Mouse (Mus musculus) embryonic facial prominence, embryonic 15.5 days (tissue): Measurements from ENCODE around the gene Slc29a2. TPM values are rescaled to one million over a fixed set of nuclear protein-coding genes. Genes with fewer than 3 reads are reported as not detected.

ENCODE experiments used
- ATAC-seq: fragments of 200-750 bp; cut with Nextera tagmentation; 2 replicates; pipeline ENCODE4 v1.8.0; 2017; ENCODE audit warnings: low read depth, moderate TSS enrichment; ENCODE audit not compliant: insufficient number of reproducible peaks, low FRiP score, low TSS enrichment
- H3K27ac ChIP-seq: fragments of 300-500 bp; sonication (generic); replicated peaks from 2 replicates; pipeline ENCODE4 v1.5.1; 2015; ENCODE audit warnings: mild to moderate bottlenecking, inconsistent platforms
- H3K27me3 ChIP-seq: fragments of 300-500 bp; sonication (generic); 2 replicates; pipeline ENCODE4 v1.6.1; 2015; ENCODE audit warnings: inconsistent platforms
- H3K36me3 ChIP-seq: fragments of 300-500 bp; sonication (generic); 2 replicates; pipeline ENCODE4 v1.6.1; 2015; ENCODE audit warnings: mild to moderate bottlenecking, inconsistent platforms
- H3K4me1 ChIP-seq: fragments of 300-500 bp; sonication (generic); 2 replicates; pipeline ENCODE4 v1.6.1; 2015; ENCODE audit warnings: inconsistent platforms
- H3K4me2 ChIP-seq: fragments of 300-500 bp; sonication (generic); replicated peaks from 2 replicates; pipeline ENCODE4 v1.6.1; 2015; ENCODE audit warnings: mild to moderate bottlenecking, inconsistent platforms
- H3K4me3 ChIP-seq: fragments of 300-500 bp; sonication (generic); replicated peaks from 2 replicates; pipeline ENCODE4 v1.5.1; 2015; ENCODE audit warnings: mild to moderate bottlenecking, inconsistent platforms
- H3K9ac ChIP-seq: fragments of 300-500 bp; sonication (generic); 2 replicates; pipeline ENCODE4 v1.6.1; 2015; ENCODE audit warnings: inconsistent platforms
- H3K9me3 ChIP-seq: fragments of 300-500 bp; sonication (generic); replicated peaks from 2 replicates; pipeline ENCODE4 v1.6.1; 2016; ENCODE audit warnings: inconsistent platforms
- WGBS: fragments of 180-500 bp; shearing (Covaris S2); methylation state at CpG from one replicate; pipeline ENCODE4 v1.1.7; 2015; 5-methylcytosine and 5-hydroxymethylcytosine counted together
- polyA plus RNA-seq: library from polyadenylated mRNA; unstranded; fragments of >200 nt; fragmentation: Nextera tagmentation; extraction: Ambion mirVana; gene quantifications from 2 replicates; pipeline ENCODE4 v1.2.1, GENCODE M21; 2015

Gene Slc29a2
- polyA plus RNA-seq, 1 experiment from 2014 or later: 4.9 TPM

DNA sequence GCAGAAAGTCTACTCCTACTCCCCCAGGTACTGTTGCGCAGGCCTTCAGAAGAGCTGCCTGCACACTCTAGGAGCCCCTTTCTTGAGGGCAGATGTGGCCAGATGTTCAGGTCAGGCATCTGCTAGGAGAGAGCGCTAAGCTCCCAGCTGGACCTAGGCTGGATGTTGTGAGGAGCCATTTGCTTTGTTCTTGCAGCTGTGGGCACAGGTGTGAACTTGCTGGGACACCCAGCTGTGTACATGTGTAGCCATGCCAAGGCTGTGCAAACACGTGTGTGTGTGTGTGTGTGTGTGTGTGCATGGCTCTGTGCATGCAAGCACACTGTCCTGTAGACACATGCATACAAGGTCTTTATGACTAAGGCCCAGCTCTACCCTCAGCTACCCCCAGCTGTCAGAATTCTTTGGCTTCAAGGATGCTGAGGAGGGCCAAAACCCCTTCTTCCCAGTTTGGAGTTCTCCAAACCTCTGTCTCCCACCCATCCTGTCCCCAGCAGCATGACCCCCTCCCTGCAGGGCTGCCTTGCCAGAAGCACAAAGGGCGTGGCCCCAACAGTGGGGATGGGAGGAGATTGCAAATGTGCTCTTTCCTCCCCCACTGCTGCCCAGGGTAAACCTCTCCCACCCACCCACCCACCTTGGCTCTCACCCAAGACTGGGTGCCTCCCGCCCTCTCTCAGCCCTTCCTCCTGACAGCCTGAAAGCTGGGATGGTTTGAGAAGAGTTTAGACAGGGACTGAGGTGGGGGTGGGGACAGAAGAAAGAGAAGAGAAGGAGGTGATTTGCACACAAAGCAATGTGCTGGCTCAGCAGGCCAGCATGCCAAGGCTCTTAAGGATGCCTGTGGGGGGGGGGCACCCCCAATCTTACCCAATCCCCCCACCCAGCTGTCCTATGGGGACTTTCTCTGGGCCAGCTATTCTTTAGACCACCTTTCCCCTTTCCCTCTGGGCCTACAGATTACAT, 37.0 kb downstream of the Slc29a2 start:
- Histone ChIP-seq H3K4me2 (no peak overlapping the region; the same call in 1 of the 2 replicates), H3K4me3 (no peak overlapping the region), H3K4me1 (peaks cover 65% of the 10 kb centered on the region), H3K27me3 (no peaks in the 10 kb centered on the region), H3K9me3 (no peaks in the 10 kb centered on the region), H3K9ac (no peak overlapping the region), H3K36me3 (no peaks in the 10 kb centered on the region), H3K27ac (peak overlapping the region; percentile 81)
- ATAC-seq: peak; percentile 45; the same call in 1 of the 2 replicates
- WGBS: 38% methylated on average over 5 of the region's 5 CpGs

DNA sequence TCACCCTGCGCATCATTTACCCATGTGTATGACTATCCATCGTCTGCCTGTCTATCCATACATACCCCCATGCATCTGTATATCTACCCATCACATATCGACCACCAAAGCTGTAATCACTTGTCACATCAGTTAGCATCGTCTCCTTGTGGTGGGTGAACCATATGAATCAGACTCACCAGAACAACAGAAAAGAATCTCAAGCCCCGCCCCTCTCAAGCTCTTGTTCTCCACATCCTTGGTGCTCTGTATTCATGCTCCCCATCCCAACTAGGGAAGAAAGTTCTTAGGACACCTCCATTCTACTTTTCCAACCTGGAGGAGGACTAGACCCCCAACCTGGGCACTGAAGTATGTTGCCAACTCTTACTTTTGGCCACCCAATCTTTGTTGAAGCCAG, 38.4 kb downstream of the Slc29a2 start:
- ATAC-seq: no peak
- WGBS: 81% methylated on average over 5 of the region's 5 CpGs

DNA sequence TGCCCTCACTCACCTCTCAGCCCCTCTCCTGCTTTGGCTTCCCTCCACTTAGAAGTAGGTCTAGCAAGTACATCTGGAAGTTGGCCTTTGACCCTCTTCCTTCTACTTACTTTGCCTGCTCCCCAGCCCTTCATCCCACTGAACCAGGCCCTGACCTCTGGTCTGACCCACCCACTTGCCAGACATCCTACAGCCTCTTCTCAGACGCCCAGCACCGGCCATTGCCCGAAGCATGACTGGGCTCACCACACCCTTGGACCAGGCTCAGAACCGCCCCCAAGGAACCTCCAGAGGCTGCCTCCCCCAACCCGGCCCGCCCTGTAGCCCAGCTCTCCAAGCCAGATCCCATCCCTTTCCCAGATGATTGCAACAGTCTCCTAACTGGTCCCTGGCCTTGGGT, 38.8 kb downstream of the Slc29a2 start:
- Histone ChIP-seq H3K9ac (no peak overlapping the region), H3K4me1 (peaks cover 63% of the 10 kb centered on the region), H3K9me3 (no peaks in the 10 kb centered on the region), H3K27ac (no peak overlapping the region), H3K4me2 (no peak overlapping the region), H3K4me3 (no peak overlapping the region), H3K36me3 (no peaks in the 10 kb centered on the region), H3K27me3 (no peaks in the 10 kb centered on the region)
- 55% methylated on average over 6 of the region's 6 CpGs for WGBS
- ATAC-seq: no peak

More for the DNA sequence above, 38.4 kb downstream of the Slc29a2 start:
- Histone ChIP-seq H3K27ac (no peak overlapping the region), H3K27me3 (no peaks in the 10 kb centered on the region), H3K9ac (no peak overlapping the region), H3K4me3 (no peak overlapping the region), H3K4me1 (peaks cover 59% of the 10 kb centered on the region), H3K9me3 (no peaks in the 10 kb centered on the region), H3K36me3 (no peaks in the 10 kb centered on the region), H3K4me2 (no peak overlapping the region)

DNA sequence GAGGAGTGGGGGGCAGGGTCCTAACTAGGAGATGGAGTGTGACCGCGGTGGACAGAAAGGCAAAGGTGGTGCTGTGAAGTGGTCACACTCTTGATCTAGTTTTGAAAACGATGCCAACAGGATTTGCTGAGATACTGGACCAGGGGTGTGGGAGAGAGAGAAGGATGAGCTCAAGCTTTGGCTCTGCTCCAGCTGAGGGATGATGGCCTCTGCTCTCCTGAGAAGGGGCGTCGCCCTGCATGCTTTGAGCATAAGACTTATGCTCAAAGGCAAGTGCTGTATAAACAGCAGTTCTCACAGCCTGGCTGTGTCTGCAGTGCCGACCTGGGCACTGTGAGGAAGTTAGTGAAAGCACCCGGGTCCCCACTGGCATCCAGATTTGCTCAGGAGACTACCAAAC, 41.4 kb downstream of the Slc29a2 start:
- Histone ChIP-seq H3K27me3 (peaks cover 6% of the 10 kb centered on the region), H3K27ac (0 out of 2 replicates have a peak overlapping the region, but pooled peaks have one; percentile 17), H3K9me3 (no peaks in the 10 kb centered on the region), H3K4me1 (peaks cover 73% of the 10 kb centered on the region), H3K36me3 (no peaks in the 10 kb centered on the region), H3K4me2 (no peak overlapping the region), H3K4me3 (no peak overlapping the region), H3K9ac (no peak overlapping the region)
- ATAC-seq: no peak
- whole genome bisulfite sequencing: 55% methylated on average over 7 of the region's 7 CpGs

DNA sequence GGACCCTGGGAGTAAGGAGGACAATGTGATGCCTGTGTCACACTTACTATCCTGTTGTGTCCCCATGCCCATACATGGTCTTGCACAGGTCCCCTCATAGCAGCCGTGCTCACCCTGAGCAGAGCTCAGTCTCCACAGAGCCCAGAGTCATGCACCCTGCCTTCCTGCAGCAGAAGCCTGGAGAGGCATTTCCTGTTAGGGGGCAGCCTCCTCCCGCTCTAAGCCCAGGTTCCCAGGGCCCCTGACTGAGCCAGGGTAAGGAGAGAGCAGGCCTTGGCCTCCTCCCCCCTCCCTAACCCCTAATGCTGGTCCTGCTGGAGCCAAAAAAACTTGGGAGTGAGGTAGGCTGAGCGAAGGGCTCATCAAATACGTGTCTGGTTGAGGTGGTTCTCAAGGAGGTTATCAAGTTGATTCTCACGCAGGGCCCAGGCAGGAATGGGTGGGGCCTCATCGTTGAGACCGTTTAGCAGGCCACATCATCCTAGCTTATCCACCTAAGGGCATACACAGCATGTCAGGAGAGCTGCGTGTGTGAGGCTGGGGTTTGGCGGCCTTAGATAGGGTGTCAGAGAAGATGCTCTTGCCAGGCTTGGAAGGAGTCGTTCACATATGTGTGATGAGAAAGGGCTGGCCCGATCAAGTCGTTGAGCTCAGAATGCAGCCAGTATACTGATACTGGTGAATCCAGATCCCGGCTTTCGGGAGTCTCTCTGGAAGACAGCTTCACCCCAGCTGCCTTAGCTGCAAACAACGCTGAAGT, 43.6 kb downstream of the Slc29a2 start:
- H3K27ac ChIP-seq: peak overlapping the region; percentile 92
- H3K27me3 ChIP-seq: peaks cover 6% of the 10 kb centered on the region
- peak overlapping the region; percentile 82 for H3K4me2 ChIP-seq
- ATAC-seq: no peak
- WGBS: 5% methylated on average over 15 of the region's 15 CpGs
- H3K9me3 ChIP-seq: no peaks in the 10 kb centered on the region
- no peaks in the 10 kb centered on the region for H3K36me3 ChIP-seq
- H3K4me3 ChIP-seq: peak overlapping the region; percentile 70
- H3K9ac ChIP-seq: no peak overlapping the region
- peaks cover 75% of the 10 kb centered on the region for H3K4me1 ChIP-seq

DNA sequence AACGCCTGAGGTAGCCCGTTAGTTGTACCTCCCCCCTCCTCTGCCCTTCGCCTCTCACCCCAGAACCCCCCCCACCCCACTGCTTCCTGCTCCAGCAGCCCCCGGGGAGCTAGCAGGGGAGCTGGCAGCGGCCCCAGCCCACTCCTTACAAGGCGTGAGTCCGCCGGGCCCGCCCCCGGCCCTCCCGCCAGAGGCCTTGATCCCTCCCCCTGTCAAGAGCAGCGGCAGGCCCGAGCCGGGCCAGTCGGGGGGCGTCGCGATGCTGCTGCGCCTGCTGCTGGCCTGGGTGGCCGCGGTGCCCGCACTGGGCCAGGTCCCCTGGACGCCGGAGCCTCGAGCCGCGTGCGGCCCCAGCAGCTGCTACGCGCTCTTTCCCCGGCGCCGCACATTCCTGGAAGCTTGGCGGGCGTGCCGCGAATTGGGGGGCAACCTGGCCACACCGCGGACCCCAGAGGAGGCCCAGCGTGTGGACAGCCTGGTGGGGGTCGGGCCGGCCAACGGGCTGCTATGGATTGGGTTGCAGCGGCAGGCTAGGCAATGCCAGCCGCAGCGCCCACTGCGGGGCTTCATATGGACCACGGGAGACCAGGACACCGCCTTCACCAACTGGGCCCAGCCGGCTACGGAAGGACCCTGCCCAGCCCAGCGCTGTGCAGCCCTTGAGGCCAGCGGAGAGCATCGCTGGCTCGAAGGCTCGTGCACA, 44.4 kb downstream of the Slc29a2 start, which contains the start of gene Cd248:
Gene Cd248, plus strand, starts transcription at position 212 of the 703 bp plus-strand sequence.
- Histone ChIP-seq H3K36me3 (no peaks in the 10 kb centered on the region), H3K27me3 (peaks cover 6% of the 10 kb centered on the region), H3K4me1 (peaks cover 74% of the 10 kb centered on the region), H3K9me3 (no peaks in the 10 kb centered on the region), H3K9ac (peak within 1 kb of the TSS; percentile 88), H3K4me3 (peak within 1 kb of the TSS; percentile 70), H3K27ac (peak within 1 kb of the TSS; percentile 92), H3K4me2 (peak within 1 kb of the TSS; percentile 82)
- WGBS: under 1% methylated on average over 40 of the region's 56 CpGs
- ATAC-seq: peak; percentile 78

DNA sequence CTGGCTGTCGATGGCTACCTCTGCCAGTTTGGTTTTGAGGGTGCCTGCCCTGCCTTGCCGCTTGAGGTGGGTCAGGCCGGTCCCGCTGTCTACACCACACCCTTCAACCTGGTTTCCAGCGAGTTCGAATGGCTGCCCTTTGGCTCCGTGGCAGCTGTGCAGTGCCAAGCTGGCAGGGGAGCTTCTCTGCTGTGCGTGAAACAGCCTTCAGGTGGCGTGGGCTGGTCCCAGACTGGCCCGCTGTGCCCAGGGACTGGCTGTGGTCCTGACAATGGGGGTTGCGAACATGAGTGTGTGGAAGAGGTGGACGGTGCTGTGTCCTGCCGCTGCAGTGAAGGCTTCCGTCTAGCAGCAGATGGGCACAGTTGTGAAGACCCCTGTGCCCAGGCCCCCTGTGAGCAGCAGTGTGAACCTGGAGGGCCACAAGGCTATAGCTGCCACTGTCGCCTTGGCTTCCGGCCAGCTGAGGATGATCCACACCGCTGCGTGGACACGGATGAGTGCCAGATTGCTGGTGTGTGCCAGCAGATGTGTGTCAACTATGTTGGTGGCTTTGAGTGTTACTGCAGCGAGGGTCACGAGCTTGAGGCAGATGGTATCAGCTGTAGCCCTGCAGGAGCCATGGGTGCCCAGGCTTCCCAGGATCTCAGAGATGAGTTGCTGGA, 45.0 kb downstream of the Slc29a2 start:
- 25% methylated on average over 21 of the region's 21 CpGs for WGBS
- H3K27ac ChIP-seq: peak overlapping the region; percentile 92
- H3K9ac ChIP-seq: peak overlapping the region; percentile 88
- no peak for ATAC-seq
- peaks cover 6% of the 10 kb centered on the region for H3K27me3 ChIP-seq
- no peaks in the 10 kb centered on the region for H3K36me3 ChIP-seq
- peak overlapping the region; percentile 70 for H3K4me3 ChIP-seq
- peak overlapping the region; percentile 82 for H3K4me2 ChIP-seq
- H3K9me3 ChIP-seq: no peaks in the 10 kb centered on the region
- peaks cover 75% of the 10 kb centered on the region for H3K4me1 ChIP-seq

DNA sequence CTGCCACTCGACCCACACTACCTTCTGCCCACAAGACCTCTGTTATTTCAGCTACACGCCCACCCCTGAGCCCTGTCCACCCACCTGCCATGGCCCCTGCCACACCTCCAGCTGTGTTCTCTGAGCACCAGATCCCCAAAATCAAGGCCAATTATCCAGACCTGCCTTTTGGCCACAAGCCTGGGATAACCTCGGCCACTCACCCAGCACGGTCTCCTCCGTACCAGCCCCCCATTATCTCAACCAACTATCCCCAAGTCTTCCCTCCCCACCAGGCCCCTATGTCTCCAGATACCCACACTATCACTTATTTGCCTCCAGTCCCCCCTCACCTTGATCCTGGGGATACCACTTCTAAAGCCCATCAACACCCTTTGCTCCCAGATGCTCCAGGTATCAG, 45.8 kb downstream of the Slc29a2 start:
- H3K27ac ChIP-seq: peak overlapping the region; percentile 98
- H3K4me2 ChIP-seq: peak overlapping the region; percentile 82
- H3K36me3 ChIP-seq: no peaks in the 10 kb centered on the region
- H3K4me1 ChIP-seq: peaks cover 74% of the 10 kb centered on the region
- WGBS: 73% methylated on average over 5 of the region's 5 CpGs
- H3K4me3 ChIP-seq: peak overlapping the region; percentile 70
- H3K27me3 ChIP-seq: peaks cover 6% of the 10 kb centered on the region
- H3K9me3 ChIP-seq: no peaks in the 10 kb centered on the region
- peak overlapping the region; percentile 88 for H3K9ac ChIP-seq
- ATAC-seq: no peak

DNA sequence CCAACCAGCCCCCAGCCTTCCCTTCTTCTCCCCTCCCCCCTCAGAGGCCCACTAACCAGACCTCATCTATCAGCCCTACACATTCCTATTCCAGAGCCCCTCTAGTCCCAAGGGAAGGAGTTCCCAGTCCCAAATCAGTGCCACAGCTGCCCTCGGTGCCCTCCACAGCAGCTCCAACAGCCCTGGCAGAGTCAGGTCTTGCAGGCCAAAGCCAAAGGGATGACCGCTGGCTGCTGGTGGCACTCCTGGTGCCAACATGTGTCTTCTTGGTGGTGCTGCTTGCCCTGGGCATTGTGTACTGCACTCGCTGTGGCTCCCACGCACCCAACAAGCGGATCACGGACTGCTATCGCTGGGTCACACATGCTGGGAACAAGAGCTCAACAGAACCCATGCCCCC, 46.3 kb downstream of the Slc29a2 start:
- H3K9me3 ChIP-seq: no peaks in the 10 kb centered on the region
- H3K4me3 ChIP-seq: peak overlapping the region; percentile 70
- H3K9ac ChIP-seq: peak overlapping the region; percentile 7; the same call in 1 of the 2 replicates
- peaks cover 6% of the 10 kb centered on the region for H3K27me3 ChIP-seq
- no peaks in the 10 kb centered on the region for H3K36me3 ChIP-seq
- WGBS: 77% methylated on average over 7 of the region's 7 CpGs
- ATAC-seq: no peak
- H3K4me2 ChIP-seq: peak overlapping the region; percentile 82
- H3K4me1 ChIP-seq: peaks cover 69% of the 10 kb centered on the region
- H3K27ac ChIP-seq: peak overlapping the region; percentile 98

DNA sequence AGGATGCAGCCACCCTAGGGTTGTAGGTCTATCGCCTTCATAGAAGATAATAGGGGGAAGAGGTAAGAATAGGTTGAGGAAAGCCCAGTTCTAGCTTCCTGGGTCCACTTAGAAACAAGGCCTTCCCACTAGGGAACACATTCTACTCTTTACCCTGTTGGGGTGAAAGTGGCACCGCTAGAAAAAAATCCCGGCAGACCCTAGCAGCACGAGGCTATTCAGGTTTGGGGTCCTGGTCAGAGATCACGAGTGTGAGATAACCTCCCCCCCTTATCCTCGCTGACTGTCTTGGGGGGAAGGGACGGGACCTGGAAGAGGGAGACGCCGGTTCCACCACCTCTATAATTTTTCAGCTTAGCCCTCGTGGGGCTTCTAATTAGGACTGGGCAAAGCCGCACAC, 47.4 kb downstream of the Slc29a2 start:
- Histone ChIP-seq H3K27me3 (peaks cover 6% of the 10 kb centered on the region), H3K9me3 (no peaks in the 10 kb centered on the region), H3K9ac (peak overlapping the region; percentile 22; the same call in 1 of the 2 replicates), H3K4me3 (peak overlapping the region; percentile 70), H3K4me2 (peak overlapping the region; percentile 82), H3K27ac (peak overlapping the region; percentile 98), H3K4me1 (peaks cover 62% of the 10 kb centered on the region), H3K36me3 (no peaks in the 10 kb centered on the region)
- ATAC-seq: no peak
- WGBS: 11% methylated on average over 11 of the region's 11 CpGs
